Mouse (Mus musculus): ENCODE measurements around the gene Unc80.
A peak's percentile ranks its signal among the peaks of the same experiment; 100 is the strongest.

Unc80 gene

DNA sequence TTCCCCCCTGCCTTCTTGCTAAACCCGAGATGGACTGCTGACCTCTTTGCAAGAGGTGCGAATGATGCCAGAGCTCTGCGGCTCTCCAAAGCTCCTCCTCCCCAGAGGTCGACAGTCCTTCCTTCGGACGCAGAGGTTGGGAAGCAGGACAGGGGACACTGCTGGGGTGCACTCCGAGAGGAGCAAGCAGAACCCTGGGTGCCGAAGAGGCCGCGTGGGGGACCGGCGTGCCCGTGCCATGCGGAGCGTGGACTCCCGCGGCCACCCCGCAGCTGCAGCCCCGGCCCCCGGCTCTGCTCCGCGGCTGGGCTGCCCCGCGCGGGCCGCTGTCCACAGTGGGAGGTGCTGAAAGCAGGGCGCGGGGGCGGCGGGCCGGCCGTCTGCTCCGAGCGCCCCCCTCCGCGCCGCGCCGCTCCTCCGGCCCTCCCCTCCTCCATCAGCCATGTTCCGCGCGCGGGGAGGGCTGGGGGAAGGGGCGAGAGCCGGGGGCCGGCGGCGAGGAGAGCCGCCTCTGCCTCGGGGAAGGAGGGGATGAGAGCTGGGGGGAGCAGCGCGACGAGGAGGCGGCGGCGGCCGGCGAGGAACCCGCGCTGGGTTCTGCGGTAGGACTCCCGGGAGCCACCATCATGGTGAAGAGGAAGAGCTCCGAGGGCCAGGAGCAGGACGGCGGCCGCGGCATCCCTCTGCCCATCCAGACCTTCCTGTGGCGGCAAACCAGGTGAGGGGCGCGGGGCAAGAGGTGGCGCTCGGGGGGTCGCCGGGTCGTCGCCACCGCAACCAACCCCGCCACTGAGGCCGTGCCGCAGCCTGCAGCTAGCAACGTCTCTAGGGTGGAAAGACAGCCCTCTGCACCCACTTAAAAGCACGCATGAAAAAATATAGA, at the start of gene Unc80:
Unc80 (plus strand) TSS at position 547 of the 883 bp plus-strand sequence.
- peak; percentile 33 for DNase-seq (ENCODE audit: low read depth, low spot score)

- no peak for DNase-seq (ENCODE audit: low read depth, low spot score)
These were observed 42.1 kb upstream of the Unc80 start for GRCm38 (mm10) chr1:66426073-66426472.

DNA sequence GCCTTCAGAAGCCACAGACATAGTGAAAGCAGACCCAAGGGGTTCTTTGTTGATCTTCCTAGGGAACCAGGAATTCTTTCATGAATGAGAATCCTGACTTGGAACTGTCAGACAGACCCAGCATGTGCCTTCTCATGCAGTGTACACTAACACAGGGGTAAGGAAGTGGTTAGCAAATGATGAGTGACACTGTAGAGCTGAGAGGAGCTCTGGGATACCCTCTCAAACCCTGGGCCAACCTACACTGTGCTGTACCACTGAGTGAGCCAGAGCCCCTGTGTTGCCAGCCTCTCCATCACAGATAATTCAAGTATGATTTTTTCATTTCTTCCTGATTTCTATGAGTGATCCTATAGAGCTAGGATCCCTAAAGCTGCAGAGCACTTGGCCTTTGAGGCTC, 37.2 kb upstream of the Unc80 start:
- no peak for DNase-seq (ENCODE audit: low read depth, low spot score)

DNA sequence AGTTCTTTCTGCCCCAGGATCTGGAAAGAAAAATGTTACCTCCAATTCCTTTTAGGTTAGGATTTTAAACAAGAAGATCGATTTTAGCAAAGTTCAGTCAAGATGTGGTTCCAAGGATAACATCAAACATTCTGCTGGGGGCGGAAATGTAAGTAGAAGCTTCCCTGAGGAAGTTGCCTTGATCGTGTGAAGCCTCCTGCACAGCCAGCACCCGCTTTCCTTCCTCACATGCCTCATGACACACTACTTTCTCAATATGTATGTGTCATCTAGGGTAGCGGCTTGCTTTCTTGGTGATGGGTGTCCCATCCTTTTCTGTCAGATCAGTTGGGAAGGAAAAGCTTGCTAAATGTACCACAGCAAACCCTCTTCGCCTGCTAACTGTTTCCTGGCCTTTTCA, 36.7 kb upstream of the Unc80 start:
- DNase-seq (ENCODE audit: low read depth, low spot score): no peak

DNA sequence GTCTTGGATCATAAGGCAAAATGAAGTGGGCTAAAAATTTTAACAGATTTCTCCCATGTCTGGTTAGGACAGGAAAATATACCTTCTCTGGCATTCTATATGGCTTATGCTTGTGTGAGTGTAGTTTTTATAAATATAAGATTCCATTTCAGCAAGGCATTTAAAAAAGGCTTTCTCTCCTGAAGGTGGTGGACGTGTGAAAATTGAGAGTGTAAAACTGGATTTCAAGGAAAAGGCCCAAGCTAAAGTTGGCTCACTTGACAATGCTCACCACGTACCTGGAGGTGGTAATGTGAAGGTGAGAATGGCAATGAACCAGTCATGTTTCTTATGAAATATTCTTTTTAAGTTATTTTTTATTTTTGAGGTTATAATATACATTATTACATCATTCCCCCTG, 30.1 kb upstream of the Unc80 start:
- no peak for DNase-seq (ENCODE audit: low read depth, low spot score)

- peak; percentile 12 for DNase-seq (ENCODE audit: low read depth, low spot score)
These were observed 25.2 kb upstream of the Unc80 start for GRCm38 (mm10) chr1:66442922-66443321.

- no peak for DNase-seq (ENCODE audit: low read depth, low spot score)
These were observed 18.7 kb upstream of the Unc80 start for GRCm38 (mm10) chr1:66449471-66449870.

DNA sequence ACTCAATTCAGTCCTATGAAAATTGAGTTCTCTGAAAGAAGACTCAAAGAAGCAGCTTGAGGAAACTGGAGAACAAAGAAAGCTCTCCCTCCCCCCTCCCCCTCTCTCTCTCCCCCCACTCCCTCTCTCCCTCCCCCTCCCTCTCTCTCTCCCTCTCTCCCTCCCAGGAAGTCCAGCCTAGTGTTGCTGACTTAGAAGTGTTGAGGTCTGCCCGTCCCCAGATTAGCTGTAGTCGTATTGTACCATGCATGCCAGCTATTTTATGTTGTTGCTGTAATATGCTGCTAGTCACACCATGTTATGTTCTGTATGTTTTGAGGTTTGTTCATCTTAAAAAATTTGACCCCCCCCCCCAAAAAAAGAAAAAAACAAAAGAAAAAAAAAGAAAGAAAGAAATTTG, 11.6 kb upstream of the Unc80 start:
- DNase-seq (ENCODE audit: low read depth, low spot score): no peak

GRCm38 (mm10) chr1:66457747-66458146, 10.4 kb upstream of the Unc80 start:
- DNase-seq (ENCODE audit: low read depth, low spot score): no peak

DNA sequence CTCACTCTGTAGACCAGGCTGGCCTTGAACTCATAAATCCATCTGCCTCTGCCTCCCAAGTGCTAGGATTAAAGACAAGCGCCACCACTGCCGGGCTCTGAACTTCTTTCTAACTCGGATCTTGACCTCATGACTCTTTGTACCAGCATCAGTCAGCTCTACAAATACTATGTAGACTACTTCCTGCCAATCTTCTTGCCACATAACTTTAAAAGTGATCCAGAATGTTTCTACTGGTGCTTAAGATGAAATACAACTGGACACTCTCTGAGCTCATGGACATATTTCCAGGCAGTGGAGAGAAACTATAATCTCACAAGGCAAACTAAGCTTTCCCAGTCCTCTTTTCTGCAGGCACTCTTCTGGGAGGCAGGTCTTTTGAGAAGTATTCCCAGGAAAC, 8.8 kb upstream of the Unc80 start:
- DNase-seq (ENCODE audit: low read depth, low spot score): no peak

GRCm38 (mm10) chr1:66460850-66461249, 7.3 kb upstream of the Unc80 start:
- no peak for DNase-seq (ENCODE audit: low read depth, low spot score)

DNA sequence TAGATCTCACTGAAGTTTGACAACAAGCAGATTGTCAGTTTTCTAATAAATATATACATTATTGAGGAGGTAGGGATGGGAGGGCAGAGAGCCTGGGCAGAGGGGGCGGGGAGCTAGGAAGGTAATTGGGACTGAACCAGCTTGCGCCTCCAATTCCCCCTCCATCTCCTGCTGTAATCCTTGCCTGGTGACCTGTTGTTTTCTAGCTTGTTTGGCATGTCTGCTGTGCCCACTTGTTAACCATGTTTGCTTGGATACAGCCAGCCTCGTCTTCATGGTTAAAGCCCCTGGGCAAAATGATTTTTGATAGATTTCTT, 495 bp downstream of the Unc80 start:
- DNase-seq (ENCODE audit: low read depth, low spot score): no peak

GRCm38 (mm10) chr1:66482751-66483150, 14.6 kb downstream of the Unc80 start:
- no peak for DNase-seq (ENCODE audit: low read depth, low spot score)

DNA sequence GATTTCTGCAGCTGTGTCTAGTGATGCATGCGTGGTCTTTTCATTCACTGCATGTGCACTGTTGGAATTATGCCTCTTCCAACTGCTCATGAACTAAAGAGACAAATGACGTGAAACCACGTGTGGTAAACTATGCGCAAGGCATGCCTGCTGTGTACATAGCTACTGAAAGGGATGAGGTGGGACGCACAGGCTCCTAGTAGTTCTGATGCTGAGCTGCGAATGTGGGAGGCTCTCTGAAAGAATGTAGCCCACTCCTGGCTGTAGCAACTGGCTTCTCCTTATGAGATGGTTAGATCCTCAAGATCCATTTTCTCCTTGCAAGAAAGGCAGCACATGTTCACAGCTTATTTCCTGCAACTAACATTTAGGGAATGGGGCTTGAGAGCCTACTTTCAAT, 24.9 kb downstream of the Unc80 start:
- DNase-seq (ENCODE audit: low read depth, low spot score): no peak

GRCm38 (mm10) chr1:66495310-66496012, 27.3 kb downstream of the Unc80 start:
- no peak for DNase-seq (ENCODE audit: low read depth, low spot score)

DNA sequence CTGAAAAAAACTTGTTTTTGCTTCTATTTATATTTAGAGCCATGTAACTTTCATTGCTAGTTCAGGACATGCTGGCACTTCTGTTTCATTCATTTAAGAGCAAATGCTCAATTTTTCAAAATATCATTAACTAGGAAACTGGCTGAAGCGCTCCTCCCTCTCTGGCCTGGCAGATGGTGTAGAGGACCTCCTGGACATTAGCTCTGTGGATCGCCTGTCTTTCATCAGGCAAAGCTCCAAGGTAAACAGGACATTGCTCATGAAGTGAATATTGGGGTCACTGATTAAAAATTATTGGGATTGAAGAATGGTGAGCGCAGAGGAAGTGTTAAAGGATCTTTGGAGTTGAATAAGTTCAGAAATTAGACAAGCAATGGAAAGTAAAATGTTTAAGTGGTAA, 82.6 kb downstream of the Unc80 start:
- DNase-seq (ENCODE audit: low read depth, low spot score): no peak

GRCm38 (mm10) chr1:66552396-66552966, 84.3 kb downstream of the Unc80 start:
- DNase-seq (ENCODE audit: low read depth, low spot score): no peak

DNA sequence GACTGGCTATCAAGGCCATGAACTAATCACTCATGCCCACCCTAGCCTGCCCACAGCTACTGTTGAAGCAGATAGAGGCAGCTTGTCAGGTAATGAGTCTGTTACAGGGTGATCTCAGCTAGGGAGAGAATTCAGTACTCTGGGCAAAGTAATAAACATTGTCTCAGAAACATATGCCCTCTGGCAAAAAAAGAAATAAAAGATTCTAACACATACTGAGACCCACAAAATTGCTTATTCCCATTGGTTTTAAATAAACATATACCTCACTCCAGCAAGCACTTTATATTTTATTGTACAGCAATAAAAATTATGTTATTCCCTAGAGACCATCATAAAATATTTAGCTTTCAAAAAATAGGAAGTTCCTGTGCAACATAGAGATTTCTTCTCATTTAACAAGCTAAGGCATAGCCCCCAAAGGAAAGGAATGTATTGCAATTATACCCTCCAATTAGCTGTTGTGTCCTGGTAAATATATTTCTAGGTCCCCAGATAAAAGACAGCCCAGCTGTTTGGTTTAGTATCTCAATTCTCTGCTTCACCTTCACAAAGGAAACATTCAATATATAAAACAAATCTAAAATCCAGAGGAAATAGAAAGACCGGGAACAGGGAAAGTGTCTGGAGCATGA, 93.6 kb downstream of the Unc80 start:
- DNase-seq (ENCODE audit: low read depth, low spot score): no peak

- no peak for DNase-seq (ENCODE audit: low read depth, low spot score)
These were observed 94.2 kb downstream of the Unc80 start for GRCm38 (mm10) chr1:66562332-66562731.

- no peak for DNase-seq (ENCODE audit: low read depth, low spot score)
These were observed 101.6 kb downstream of the Unc80 start for GRCm38 (mm10) chr1:66569736-66570135.

- DNase-seq (ENCODE audit: low read depth, low spot score): no peak
These were observed 129.1 kb downstream of the Unc80 start for GRCm38 (mm10) chr1:66597163-66597788.

- no peak for DNase-seq (ENCODE audit: low read depth, low spot score)
These were observed 140.1 kb downstream of the Unc80 start for GRCm38 (mm10) chr1:66608304-66608703.
